Mouse (Mus musculus) left cerebral cortex, adult 2 months (tissue): ENCODE data around the gene Ift43. TPM values are rescaled to one million over a fixed set of nuclear protein-coding genes. Genes with fewer than 3 reads are reported as not detected.

Source experiments
- DNase-seq, 2 experiments: peaks; one replicate each; pipeline ENCODE4 v3.0.0; 2021 to 2022; ENCODE audit warnings: low spot score in 2 of 2, mixed read lengths in 1 of 2; ENCODE audit errors: extremely low spot score in 1 of 2
- H3K27ac ChIP-seq: fragments of 200-600 bp; 2 replicates; pipeline ENCODE4 v1.8.1; 2022
- H3K4me3 ChIP-seq: fragments of 200-600 bp; 2 replicates; pipeline ENCODE4 v1.8.1; 2022
- CTCF ChIP-seq: fragments of 200-600 bp; IDR thresholded peaks from 2 replicates; pipeline ENCODE4 v1.8.1; 2022; ENCODE audit warnings: antibody characterized with exemption, mild to moderate bottlenecking, moderate library complexity
- intact Hi-C: fragments of 180-260 bp; cut with DNase I; formaldehyde crosslinking; loops from one replicate; pipeline ENCODE4 v1.15.1; 2025
- total RNA-seq, 2 experiments: library from RNA; stranded (reverse); gene quantifications; 2 replicates each; pipeline ENCODE4 v1.2.3; 2021

Ift43 gene
- total RNA-seq, 2 experiments from 2014 or later: 15.3 to 16.9 TPM

- TF ChIP-seq CTCF: no peak
- Histone ChIP-seq H3K27ac (no peak overlapping the region), H3K4me3 (no peak overlapping the region)
- intact Hi-C loops: no loop called here
- DNase-seq: no peak
Measured at GRCm38 (mm10) chr12:86056976-86057375, 25.4 kb upstream of the Ift43 start.

- intact Hi-C loops: no loop called here
- DNase-seq: no peak
- Histone ChIP-seq H3K27ac (no peak overlapping the region), H3K4me3 (no peak overlapping the region)
- no peak for TF ChIP-seq CTCF
Measured at GRCm38 (mm10) chr12:86057516-86057915, 24.8 kb upstream of the Ift43 start.

- intact Hi-C loops: no loop called here
- DNase-seq: no peak
- Histone ChIP-seq H3K4me3 (no peak overlapping the region), H3K27ac (no peak overlapping the region)
- no peak for TF ChIP-seq CTCF
Measured at GRCm38 (mm10) chr12:86059341-86059740, 23.0 kb upstream of the Ift43 start.

- DNase-seq: no peak
- no peak for TF ChIP-seq CTCF
- Histone ChIP-seq H3K27ac (no peak overlapping the region), H3K4me3 (no peak overlapping the region)
- intact Hi-C loops: no loop called here
Measured at GRCm38 (mm10) chr12:86064796-86065195, 17.5 kb upstream of the Ift43 start.

- intact Hi-C loops: no loop called here
- no peak overlapping the region for H3K4me3 ChIP-seq
- TF ChIP-seq CTCF: no peak; the same call in 1 of the 2 replicates
- no peak for DNase-seq
- H3K27ac ChIP-seq: no peak overlapping the region
Measured at GRCm38 (mm10) chr12:86071432-86071831, 10.9 kb upstream of the Ift43 start.

- no peak for TF ChIP-seq CTCF
- DNase-seq: peak in 1 of 2 experiments; percentile 24
- intact Hi-C loops: loop anchor here (5.0 kb wide), 2 partner anchors 72 to 142 kb away; no protein-coding TSS in a partner anchor
- H3K27ac ChIP-seq: peak overlapping the region; percentile 29
- H3K4me3 ChIP-seq: no peak overlapping the region
Measured at GRCm38 (mm10) chr12:86074681-86075080, 7.7 kb upstream of the Ift43 start.

- intact Hi-C loops: loop anchor here (5.0 kb wide), 2 partner anchors 73 to 143 kb away; no protein-coding TSS in a partner anchor
- no peak for TF ChIP-seq CTCF
- DNase-seq: no peak
- Histone ChIP-seq H3K4me3 (no peak overlapping the region), H3K27ac (peak overlapping the region; percentile 29)
Measured at GRCm38 (mm10) chr12:86075358-86075757, 7.0 kb upstream of the Ift43 start.

- DNase-seq: peak in 1 of 2 experiments; percentile 62
- intact Hi-C loops: loop anchor here (5.0 kb wide), 2 partner anchors 74 to 144 kb away; no protein-coding TSS in a partner anchor
- Histone ChIP-seq H3K4me3 (peak overlapping the region; percentile 44), H3K27ac (peak overlapping the region; percentile 75)
- TF ChIP-seq CTCF: peak; percentile 51
Measured at GRCm38 (mm10) chr12:86076321-86076901, 5.9 kb upstream of the Ift43 start.

- intact Hi-C loops: loop anchor here (5.0 kb wide), 2 partner anchors 75 to 145 kb away; no protein-coding TSS in a partner anchor
- no peak for TF ChIP-seq CTCF
- H3K4me3 ChIP-seq: peak overlapping the region; percentile 56
- peak overlapping the region; percentile 89 for H3K27ac ChIP-seq
- DNase-seq: peak in 1 of 2 experiments; percentile 29
Measured at GRCm38 (mm10) chr12:86077322-86077721, 5.0 kb upstream of the Ift43 start.

GRCm38 (mm10) chr12:86077736-86078135 lies 4.6 kb upstream of the Ift43 start:
- intact Hi-C loops: loop anchor here (2.0 to 5.0 kb wide), 3 partner anchors 75 to 331 kb away; partner anchors contain the start of gene Flvcr2
- no peak for TF ChIP-seq CTCF
- H3K4me3 ChIP-seq: peak overlapping the region; percentile 56
- no peak for DNase-seq
- peak overlapping the region; percentile 89 for H3K27ac ChIP-seq

- H3K27ac ChIP-seq: peak overlapping the region; percentile 89
Measured at GRCm38 (mm10) chr12:86078176-86078552, 4.2 kb upstream of the Ift43 start.

GRCm38 (mm10) chr12:86078553-86079201 lies 3.7 kb upstream of the Ift43 start, which contains the start of gene Tgfb3:
TSS of gene Tgfb3 (minus strand) at chr12:86079041.
- Histone ChIP-seq H3K4me3 (peak within 1 kb of the TSS; percentile 56), H3K27ac (peak within 1 kb of the TSS; percentile 89)
- peak; percentile 42 to 46 for DNase-seq
- TF ChIP-seq CTCF: no peak
- intact Hi-C loops: loop anchor here (1.0 to 5.0 kb wide), 7 partner anchors 54 to 332 kb away; partner anchors contain the start of gene Flvcr2

More at GRCm38 (mm10) chr12:86078176-86078552, 4.2 kb upstream of the Ift43 start:
- no peak for TF ChIP-seq CTCF
- peak overlapping the region; percentile 56 for H3K4me3 ChIP-seq
- intact Hi-C loops: loop anchor here (2.0 to 5.0 kb wide), 3 partner anchors 76 to 331 kb away; partner anchors contain the start of gene Flvcr2
- no peak for DNase-seq
